Mouse (Mus musculus): Measurements from ENCODE around the gene Defb36.

The Defb36 gene

GRCm38 (mm10) chr2:152622151-152622550, 18.0 kb downstream of the Defb36 start:
- no peak for DNase-seq (ENCODE audit: low spot score in 2 of 2)

- no peak for DNase-seq (ENCODE audit: low spot score in 2 of 2)
Observed at GRCm38 (mm10) chr2:152622953-152623352, 18.8 kb downstream of the Defb36 start, which contains the start of gene Defb25. Gene Defb25 (minus strand): TSS chr2:152623053.

- no peak for DNase-seq (ENCODE audit: low spot score in 2 of 2)
Observed at GRCm38 (mm10) chr2:152624566-152624965, 20.4 kb downstream of the Defb36 start.

- DNase-seq (ENCODE audit: low spot score in 2 of 2), result no peak
Observed at GRCm38 (mm10) chr2:152625256-152625655, 21.1 kb downstream of the Defb36 start.

- no peak for DNase-seq (ENCODE audit: low spot score in 2 of 2)
Observed at GRCm38 (mm10) chr2:152626774-152627591, 22.9 kb downstream of the Defb36 start, which contains the start of gene Rem1. Gene Rem1 (plus strand): TSS chr2:152626951.

- no peak for DNase-seq (ENCODE audit: low spot score in 2 of 2)
Observed at GRCm38 (mm10) chr2:152628066-152628465, 23.9 kb downstream of the Defb36 start.

GRCm38 (mm10) chr2:152629239-152629638, 25.1 kb downstream of the Defb36 start:
- no peak for DNase-seq (ENCODE audit: low spot score in 2 of 2)

- DNase-seq (ENCODE audit: low spot score in 2 of 2), result no peak
Observed at GRCm38 (mm10) chr2:152629904-152630303, 25.8 kb downstream of the Defb36 start.

GRCm38 (mm10) chr2:152633334-152633733, 29.2 kb downstream of the Defb36 start:
- no peak for DNase-seq (ENCODE audit: low spot score in 2 of 2)

GRCm38 (mm10) chr2:152634311-152634710, 30.2 kb downstream of the Defb36 start:
- no peak for DNase-seq (ENCODE audit: low spot score in 2 of 2)

- no peak for DNase-seq (ENCODE audit: low spot score in 2 of 2)
Observed at GRCm38 (mm10) chr2:152636246-152637005, 32.3 kb downstream of the Defb36 start.

- DNase-seq (ENCODE audit: low spot score in 2 of 2), result no peak
Observed at GRCm38 (mm10) chr2:152637006-152637322, 32.8 kb downstream of the Defb36 start.

GRCm38 (mm10) chr2:152637381-152637780, 33.3 kb downstream of the Defb36 start:
- no peak for DNase-seq (ENCODE audit: low spot score in 2 of 2)

GRCm38 (mm10) chr2:152638865-152639264, 34.7 kb downstream of the Defb36 start:
- no peak for DNase-seq (ENCODE audit: low spot score in 2 of 2)

GRCm38 (mm10) chr2:152639406-152640113, 35.4 kb downstream of the Defb36 start:
- no peak for DNase-seq (ENCODE audit: low spot score in 2 of 2)

- no peak for DNase-seq (ENCODE audit: low spot score in 2 of 2)
Observed at GRCm38 (mm10) chr2:152652901-152653620, 48.9 kb downstream of the Defb36 start.

- no peak for DNase-seq (ENCODE audit: low spot score in 2 of 2)
Observed at GRCm38 (mm10) chr2:152653874-152654715, 50.0 kb downstream of the Defb36 start.

GRCm38 (mm10) chr2:152657398-152657797, 53.3 kb downstream of the Defb36 start:
- no peak for DNase-seq (ENCODE audit: low spot score in 2 of 2)

- no peak for DNase-seq (ENCODE audit: low spot score in 2 of 2)
Observed at GRCm38 (mm10) chr2:152661163-152661562, 57.0 kb downstream of the Defb36 start.
